Mouse (Mus musculus): Measurements from ENCODE around the gene Zfp865. TPM values are rescaled to one million over a fixed set of nuclear protein-coding genes. Genes with fewer than 3 reads are reported as not detected.

Gene Zfp865
- polyA plus RNA-seq, 1 experiment from 2014 or later = 4.4 TPM

DNA sequence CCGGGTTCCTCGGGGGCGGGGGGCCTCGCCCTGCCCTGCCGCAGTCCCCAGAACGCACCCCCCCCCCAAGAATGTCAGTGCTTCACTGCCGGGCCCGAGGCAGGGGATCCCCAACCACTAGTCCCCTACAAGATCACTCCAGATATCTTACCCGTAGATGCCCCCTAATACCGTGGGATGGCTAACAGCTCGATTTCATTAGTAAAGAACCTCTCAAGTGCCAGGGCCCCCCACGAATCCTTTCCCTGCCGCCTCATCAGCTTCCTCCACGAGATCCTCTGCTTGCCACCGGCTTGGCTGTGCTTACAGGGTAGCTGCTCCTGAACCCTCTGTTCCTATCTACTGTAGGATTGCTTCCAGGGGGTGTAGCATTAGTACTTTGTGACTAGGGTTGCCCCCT, 509 bp downstream of the Zfp865 start:
- peaks cover 54% of the 10 kb centered on the region for H3K36me3 ChIP-seq
- peak overlapping the region; percentile 98 for H3K27ac ChIP-seq
- peak overlapping the region; percentile 94 for H3K4me3 ChIP-seq
- WGBS = under 1% methylated on average over 15 of the region's 15 CpGs
- H3K9me3 ChIP-seq = no peaks in the 10 kb centered on the region
- DNase-seq (ENCODE audit: low spot score) = no peak
- H3K27me3 ChIP-seq (ENCODE audit: insufficient read depth, poor library complexity, severe bottlenecking) = no peaks in the 10 kb centered on the region
- H3K4me1 ChIP-seq = peaks cover 10% of the 10 kb centered on the region

DNA sequence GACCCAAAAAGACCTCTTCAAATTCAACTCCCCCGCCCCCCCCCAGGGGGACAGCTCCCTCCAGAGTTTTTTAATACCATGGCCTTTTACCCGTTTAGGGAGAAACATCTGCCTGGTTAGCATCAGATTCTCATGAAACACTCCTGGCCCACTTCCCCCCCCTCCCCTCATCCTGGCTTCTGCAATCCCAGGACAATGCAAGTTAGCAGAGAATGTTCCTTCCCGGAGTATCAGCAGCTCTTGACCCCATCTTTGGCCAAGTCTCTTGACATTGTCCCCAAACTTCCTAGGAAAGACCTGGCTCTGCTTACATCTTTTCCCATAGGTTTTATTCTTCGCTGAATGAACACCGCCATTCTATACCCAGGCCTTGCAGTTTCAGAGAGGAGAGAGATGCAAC, 1.0 kb downstream of the Zfp865 start:
- Histone ChIP-seq H3K36me3 (peaks cover 59% of the 10 kb centered on the region), H3K4me1 (peaks cover 6% of the 10 kb centered on the region), H3K9me3 (no peaks in the 10 kb centered on the region), H3K4me3 (peak overlapping the region; percentile 94), H3K27ac (peak overlapping the region; percentile 98), H3K27me3 (ENCODE audit: insufficient read depth, poor library complexity, severe bottlenecking) (no peaks in the 10 kb centered on the region)
- 53% methylated on average over 5 of the region's 5 CpGs for WGBS
- DNase-seq (ENCODE audit: low spot score) = no peak

DNA sequence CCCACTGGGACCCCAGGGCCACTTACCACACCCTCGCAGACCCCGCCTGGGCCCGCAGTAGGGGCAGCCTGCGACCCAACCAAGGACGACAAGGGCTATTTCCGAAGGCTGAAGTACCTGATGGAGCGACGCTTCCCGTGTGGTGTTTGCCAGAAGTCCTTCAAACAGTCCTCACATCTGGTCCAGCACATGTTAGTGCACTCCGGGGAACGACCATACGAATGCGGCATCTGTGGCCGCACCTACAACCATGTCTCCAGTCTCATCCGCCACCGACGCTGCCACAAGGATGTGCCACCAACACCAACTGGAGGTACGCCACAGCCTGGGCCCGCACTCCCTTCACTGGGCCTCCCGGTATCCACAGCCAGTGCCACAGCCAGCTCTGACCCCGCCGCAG, 9.4 kb downstream of the Zfp865 start:
- no peak for DNase-seq (ENCODE audit: low spot score)
- peaks cover 95% of the 10 kb centered on the region for H3K36me3 ChIP-seq
- H3K27ac ChIP-seq = no peak overlapping the region
- H3K27me3 ChIP-seq (ENCODE audit: insufficient read depth, poor library complexity, severe bottlenecking) = no peaks in the 10 kb centered on the region
- peaks cover 33% of the 10 kb centered on the region for H3K9me3 ChIP-seq
- 89% methylated on average over 22 of the region's 22 CpGs for WGBS
- H3K4me3 ChIP-seq = no peak overlapping the region
- no peaks in the 10 kb centered on the region for H3K4me1 ChIP-seq

DNA sequence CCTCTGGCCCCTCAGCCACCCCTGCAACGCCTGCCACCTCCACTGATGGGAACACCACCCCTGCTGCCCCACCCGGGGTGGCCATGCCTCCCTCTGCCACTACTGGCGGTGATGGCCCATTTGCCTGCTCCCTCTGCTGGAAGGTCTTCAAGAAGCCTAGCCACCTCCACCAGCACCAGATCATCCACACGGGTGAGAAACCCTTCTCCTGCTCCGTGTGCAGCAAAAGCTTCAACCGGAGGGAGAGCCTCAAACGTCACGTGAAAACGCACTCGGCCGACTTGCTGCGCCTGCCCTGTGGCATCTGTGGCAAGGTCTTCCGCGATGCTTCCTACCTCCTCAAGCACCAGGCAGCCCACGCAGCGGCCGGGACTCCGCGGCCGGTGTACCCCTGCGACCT, 9.8 kb downstream of the Zfp865 start:
- Histone ChIP-seq H3K4me1 (no peaks in the 10 kb centered on the region), H3K9me3 (peaks cover 33% of the 10 kb centered on the region), H3K36me3 (peaks cover 95% of the 10 kb centered on the region), H3K4me3 (no peak overlapping the region), H3K27ac (no peak overlapping the region), H3K27me3 (ENCODE audit: insufficient read depth, poor library complexity, severe bottlenecking) (no peaks in the 10 kb centered on the region)
- 86% methylated on average over 21 of the region's 21 CpGs for WGBS
- DNase-seq (ENCODE audit: low spot score) = no peak

DNA sequence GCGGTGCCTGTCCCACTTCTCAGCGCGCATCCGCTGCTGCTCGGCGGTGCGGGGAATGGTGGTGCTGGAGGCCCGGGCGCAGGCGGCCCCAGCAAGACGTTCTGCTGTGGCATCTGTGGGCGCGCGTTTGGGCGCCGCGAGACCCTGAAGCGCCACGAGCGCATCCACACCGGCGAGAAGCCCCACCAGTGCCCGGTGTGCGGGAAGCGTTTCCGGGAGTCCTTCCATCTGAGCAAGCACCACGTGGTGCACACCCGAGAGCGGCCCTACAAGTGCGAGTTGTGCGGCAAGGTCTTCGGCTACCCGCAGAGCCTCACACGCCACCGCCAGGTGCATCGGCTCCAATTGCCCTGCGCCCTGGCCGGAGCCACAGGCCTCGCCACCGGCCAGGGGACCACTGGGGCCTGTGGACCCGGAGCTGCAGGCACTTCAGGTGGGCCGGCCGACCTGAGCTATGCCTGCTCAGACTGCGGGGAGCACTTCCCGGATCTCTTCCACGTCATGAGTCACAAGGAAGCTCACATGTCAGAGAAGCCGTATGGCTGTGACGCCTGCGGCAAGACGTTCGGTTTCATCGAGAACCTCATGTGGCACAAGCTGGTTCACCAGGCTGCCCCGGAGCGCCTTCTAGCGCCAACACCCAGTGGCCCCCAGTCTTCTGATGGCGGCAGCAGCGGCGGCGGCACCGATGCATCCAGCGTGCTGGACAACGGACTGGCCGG, 10.5 kb downstream of the Zfp865 start:
- Histone ChIP-seq H3K36me3 (peaks cover 96% of the 10 kb centered on the region), H3K9me3 (peaks cover 33% of the 10 kb centered on the region), H3K27me3 (ENCODE audit: insufficient read depth, poor library complexity, severe bottlenecking) (no peaks in the 10 kb centered on the region), H3K4me1 (no peaks in the 10 kb centered on the region), H3K27ac (no peak overlapping the region), H3K4me3 (0 out of 2 replicates have a peak overlapping the region, but pooled peaks have one; percentile 22)
- DNase-seq (ENCODE audit: low spot score) = no peak
- WGBS = 77% methylated on average over 63 of the region's 63 CpGs

DNA sequence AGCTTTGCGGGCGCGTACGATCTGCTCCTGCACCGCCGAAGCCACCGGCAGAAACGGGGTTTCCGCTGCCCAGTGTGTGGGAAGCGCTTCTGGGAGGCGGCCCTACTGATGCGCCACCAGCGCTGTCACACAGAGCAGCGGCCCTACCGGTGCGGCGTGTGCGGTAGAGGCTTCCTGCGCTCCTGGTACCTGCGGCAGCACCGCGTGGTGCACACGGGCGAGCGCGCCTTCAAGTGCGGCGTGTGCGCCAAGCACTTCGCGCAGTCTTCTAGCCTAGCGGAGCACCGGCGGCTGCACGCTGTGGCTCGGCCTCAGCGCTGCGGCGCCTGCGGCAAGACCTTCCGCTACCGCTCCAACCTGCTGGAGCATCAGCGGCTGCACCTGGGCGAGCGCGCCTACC, 11.3 kb downstream of the Zfp865 start:
- WGBS = 74% methylated on average over 46 of the region's 46 CpGs
- Histone ChIP-seq H3K27ac (no peak overlapping the region), H3K9me3 (peaks cover 33% of the 10 kb centered on the region), H3K4me3 (0 out of 2 replicates have a peak overlapping the region, but pooled peaks have one; percentile 9), H3K27me3 (ENCODE audit: insufficient read depth, poor library complexity, severe bottlenecking) (no peaks in the 10 kb centered on the region), H3K4me1 (no peaks in the 10 kb centered on the region), H3K36me3 (peaks cover 96% of the 10 kb centered on the region)
- DNase-seq (ENCODE audit: low spot score) = no peak

DNA sequence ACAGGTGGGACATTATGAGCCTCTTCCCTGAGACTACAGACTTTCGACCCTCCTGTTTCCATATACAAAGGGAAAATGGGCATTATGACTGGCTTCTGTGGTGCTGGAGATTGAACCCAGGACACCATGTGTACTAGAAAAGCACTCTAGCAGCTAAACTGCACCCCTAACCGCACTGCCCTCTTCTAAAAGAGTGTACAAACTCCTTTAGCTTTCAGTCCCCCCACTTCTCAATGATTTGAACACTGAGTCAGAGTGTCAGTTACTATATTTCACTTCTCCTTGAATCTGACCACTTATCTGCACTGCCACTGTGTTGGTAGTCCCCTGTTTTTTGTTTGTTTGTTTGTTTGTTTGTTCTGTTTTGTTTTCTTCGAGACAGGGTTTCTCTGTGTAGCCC, 13.6 kb downstream of the Zfp865 start, which contains the start of gene 4632433K11Rik:
TSS of gene 4632433K11Rik (plus strand) at position 301 of the 400 bp plus-strand sequence.
- H3K4me3 ChIP-seq = no peak within 1 kb of the TSS
- peaks cover 79% of the 10 kb centered on the region for H3K36me3 ChIP-seq
- no peak within 1 kb of the TSS for H3K27ac ChIP-seq
- H3K4me1 ChIP-seq = peaks cover 8% of the 10 kb centered on the region; the same call in 1 of the 2 replicates
- no peak for DNase-seq (ENCODE audit: low spot score)
- WGBS = 88% methylated on average over 3 of the region's 3 CpGs
- H3K9me3 ChIP-seq = peaks cover 33% of the 10 kb centered on the region
- H3K27me3 ChIP-seq (ENCODE audit: insufficient read depth, poor library complexity, severe bottlenecking) = no peaks in the 10 kb centered on the region

DNA sequence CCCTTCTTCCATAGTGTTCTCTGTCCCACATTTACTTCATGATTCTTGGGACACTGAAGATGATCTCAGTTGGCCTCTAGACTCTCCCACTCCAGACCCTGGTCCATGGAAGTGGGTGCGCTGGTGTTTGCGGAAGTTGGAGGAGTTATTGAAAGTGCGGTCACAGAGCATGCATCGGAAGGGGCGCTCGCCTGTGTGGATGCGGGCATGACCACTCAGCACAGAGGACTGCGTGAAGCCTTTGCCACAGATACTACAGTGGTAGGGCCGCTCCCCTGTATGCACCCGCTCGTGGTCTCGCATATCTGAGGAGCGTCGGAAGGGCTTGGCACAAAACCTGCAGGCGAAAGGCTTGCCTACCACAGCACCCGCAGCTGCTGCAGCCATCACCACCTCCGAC, 15.5 kb downstream of the Zfp865 start:
- Histone ChIP-seq H3K4me1 (peaks cover 13% of the 10 kb centered on the region; the same call in 1 of the 2 replicates), H3K27ac (no peak overlapping the region), H3K4me3 (no peak overlapping the region), H3K27me3 (ENCODE audit: insufficient read depth, poor library complexity, severe bottlenecking) (no peaks in the 10 kb centered on the region), H3K36me3 (peaks cover 64% of the 10 kb centered on the region), H3K9me3 (peaks cover 18% of the 10 kb centered on the region)
- WGBS = 93% methylated on average over 17 of the region's 17 CpGs
- DNase-seq (ENCODE audit: low spot score) = no peak

DNA sequence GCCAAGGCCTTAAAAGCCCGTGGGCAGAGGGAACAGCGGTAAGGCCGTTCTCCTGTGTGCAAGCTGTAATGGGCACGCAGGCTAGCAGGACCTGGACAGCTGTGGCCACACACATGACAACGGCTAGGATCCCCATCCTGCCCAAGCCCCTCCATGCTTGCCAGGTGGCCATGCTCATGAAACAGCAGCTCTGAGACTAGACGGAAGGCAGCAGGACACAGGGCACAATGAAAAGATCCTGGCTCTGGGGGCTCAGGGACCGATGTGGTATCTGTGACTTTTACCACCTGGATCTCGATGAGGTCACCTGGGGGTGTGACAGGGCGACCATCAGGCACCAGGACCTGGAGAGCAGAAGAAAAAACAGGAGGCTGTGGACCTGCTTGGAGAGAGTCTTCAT, 16.0 kb downstream of the Zfp865 start:
- no peak overlapping the region for H3K4me3 ChIP-seq
- no peaks in the 10 kb centered on the region for H3K27me3 ChIP-seq (ENCODE audit: insufficient read depth, poor library complexity, severe bottlenecking)
- no peak overlapping the region for H3K27ac ChIP-seq
- 86% methylated on average over 9 of the region's 9 CpGs for WGBS
- H3K9me3 ChIP-seq = peaks cover 13% of the 10 kb centered on the region
- H3K4me1 ChIP-seq = peaks cover 13% of the 10 kb centered on the region; the same call in 1 of the 2 replicates
- no peak for DNase-seq (ENCODE audit: low spot score)
- peaks cover 59% of the 10 kb centered on the region for H3K36me3 ChIP-seq

DNA sequence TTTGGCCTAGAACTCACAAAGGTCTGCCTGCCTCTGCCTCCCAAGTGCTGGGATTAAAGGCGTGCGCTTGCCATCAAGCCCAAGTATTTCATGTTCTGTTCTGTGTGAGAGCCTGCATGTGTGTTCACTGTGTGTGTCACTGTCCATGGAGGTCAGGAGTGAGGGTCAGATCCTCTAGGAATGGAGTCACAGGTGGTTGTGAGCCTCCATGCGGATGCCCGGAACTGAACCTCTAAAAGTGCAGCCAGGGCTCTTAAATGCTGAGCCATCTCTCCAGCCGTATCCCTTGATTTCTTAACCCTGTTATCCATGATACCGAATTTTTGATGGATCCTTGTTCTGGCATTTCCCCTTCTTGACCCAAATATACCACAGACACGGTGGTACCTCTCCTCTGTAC, 16.9 kb downstream of the Zfp865 start:
- peaks cover 54% of the 10 kb centered on the region for H3K36me3 ChIP-seq
- 86% methylated on average over 7 of the region's 7 CpGs for WGBS
- H3K4me3 ChIP-seq = 0 out of 2 replicates have a peak overlapping the region, but pooled peaks have one; percentile 87
- H3K27me3 ChIP-seq (ENCODE audit: insufficient read depth, poor library complexity, severe bottlenecking) = no peaks in the 10 kb centered on the region
- H3K4me1 ChIP-seq = peaks cover 13% of the 10 kb centered on the region; the same call in 1 of the 2 replicates
- H3K27ac ChIP-seq = no peak overlapping the region
- no peak for DNase-seq (ENCODE audit: low spot score)
- H3K9me3 ChIP-seq = peaks cover 4% of the 10 kb centered on the region

DNA sequence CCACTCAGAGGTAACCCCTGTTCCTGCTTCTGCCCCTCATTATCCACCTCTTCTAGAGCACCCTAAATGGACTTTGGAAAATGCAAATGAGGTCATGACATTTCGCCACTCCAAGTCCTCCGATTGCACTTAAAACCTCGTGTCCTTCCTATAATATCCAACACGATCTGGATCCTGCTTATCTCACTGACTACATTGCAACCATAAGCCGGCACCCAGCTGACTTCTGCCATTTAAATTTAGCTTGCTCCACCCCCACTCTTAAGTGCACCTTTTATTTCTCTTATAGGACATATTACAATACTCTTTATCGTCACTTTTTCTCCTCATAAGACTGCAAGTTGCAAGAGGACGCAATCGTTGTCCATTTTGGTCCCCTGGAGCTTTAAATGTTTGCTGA, 17.3 kb downstream of the Zfp865 start:
- peaks cover 13% of the 10 kb centered on the region; the same call in 1 of the 2 replicates for H3K4me1 ChIP-seq
- H3K36me3 ChIP-seq = peaks cover 50% of the 10 kb centered on the region
- no peaks in the 10 kb centered on the region for H3K27me3 ChIP-seq (ENCODE audit: insufficient read depth, poor library complexity, severe bottlenecking)
- peak overlapping the region; percentile 87 for H3K4me3 ChIP-seq
- 81% methylated on average over 8 of the region's 8 CpGs for WGBS
- 0 out of 2 replicates have a peak, but pooled peaks cover under 1% of the 10 kb centered on the region for H3K9me3 ChIP-seq
- no peak for DNase-seq (ENCODE audit: low spot score)
- H3K27ac ChIP-seq = peak overlapping the region; percentile 99; the same call in 1 of the 2 replicates

DNA sequence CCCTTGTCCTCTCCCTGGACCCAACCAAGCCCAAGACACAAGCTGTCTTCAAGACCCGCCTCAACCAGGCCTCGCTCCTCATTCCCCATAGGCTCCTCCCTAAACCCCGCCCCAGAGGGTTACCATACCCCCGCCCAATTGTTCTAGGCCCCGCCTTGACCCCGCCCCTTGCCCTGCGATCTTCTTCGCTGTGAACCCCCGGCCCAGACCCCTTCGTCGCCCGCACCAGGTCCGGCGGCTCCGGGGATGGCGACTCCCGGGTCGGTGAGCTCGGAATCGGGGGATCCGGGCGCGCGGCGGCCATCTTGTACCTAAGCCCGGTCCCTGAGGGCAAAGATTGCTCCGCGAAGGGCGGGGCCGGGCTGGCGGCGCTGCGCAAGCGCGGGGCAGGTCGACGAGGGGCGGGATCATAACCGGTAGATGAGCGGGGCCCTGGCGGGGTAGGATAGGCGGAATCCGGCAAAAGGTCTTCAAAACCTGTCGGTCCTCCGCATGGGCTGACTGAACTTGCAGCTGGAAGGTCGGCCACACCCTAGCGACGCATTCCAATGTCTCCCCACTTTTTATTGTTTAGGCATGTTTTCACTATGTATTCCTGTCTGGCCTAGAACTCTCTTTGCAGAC, 18.0 kb downstream of the Zfp865 start, which contains the start of gene Zfp784:
TSS of gene Zfp784 (minus strand) at position 338 of the 624 bp plus-strand sequence.
- H3K27ac ChIP-seq = peak within 1 kb of the TSS; percentile 99
- no peaks in the 10 kb centered on the region for H3K9me3 ChIP-seq
- peaks cover 13% of the 10 kb centered on the region; the same call in 1 of the 2 replicates for H3K4me1 ChIP-seq
- peak; percentile 96 for DNase-seq (ENCODE audit: low spot score)
- no peaks in the 10 kb centered on the region for H3K27me3 ChIP-seq (ENCODE audit: insufficient read depth, poor library complexity, severe bottlenecking)
- peaks cover 42% of the 10 kb centered on the region for H3K36me3 ChIP-seq
- WGBS = under 1% methylated on average over 48 of the region's 48 CpGs
- peak within 1 kb of the TSS; percentile 87 for H3K4me3 ChIP-seq

DNA sequence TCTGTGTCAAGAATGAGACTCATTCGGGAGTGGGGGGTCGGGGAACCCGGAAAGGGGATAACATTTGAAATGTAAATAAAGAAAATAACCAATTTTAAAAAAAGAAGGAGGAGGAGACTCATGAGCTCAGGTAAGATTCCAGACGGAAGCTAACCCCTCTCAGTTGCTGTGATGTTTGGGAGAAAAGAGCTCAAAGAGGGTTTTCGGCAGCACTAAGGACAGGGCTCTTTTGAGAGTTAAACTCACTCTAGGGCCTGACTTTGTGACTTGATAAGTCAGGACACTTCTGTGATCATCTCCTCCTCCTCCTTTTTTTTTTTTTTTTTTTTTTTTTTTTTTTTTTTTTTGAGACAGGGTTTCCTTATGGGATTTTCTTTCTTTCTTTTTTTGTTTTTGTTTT, 18.8 kb downstream of the Zfp865 start:
- H3K27me3 ChIP-seq (ENCODE audit: insufficient read depth, poor library complexity, severe bottlenecking) = no peaks in the 10 kb centered on the region
- 35% methylated on average over 5 of the region's 5 CpGs for WGBS
- peaks cover 35% of the 10 kb centered on the region for H3K36me3 ChIP-seq
- H3K4me3 ChIP-seq = peak overlapping the region; percentile 87
- no peaks in the 10 kb centered on the region for H3K9me3 ChIP-seq
- peaks cover 13% of the 10 kb centered on the region; the same call in 1 of the 2 replicates for H3K4me1 ChIP-seq
- peak overlapping the region; percentile 99 for H3K27ac ChIP-seq
- DNase-seq (ENCODE audit: low spot score) = no peak
